Mouse (Mus musculus) bone marrow macrophage, adult 2 months (primary cell): Measurements from ENCODE around the gene Ran. TPM values are rescaled to one million over a fixed set of nuclear protein-coding genes. Genes with fewer than 3 reads are reported as not detected.

Source experiments
- H3K27ac ChIP-seq: 2 replicates; pipeline ENCODE4 v1.5.1; 2012; ENCODE audit warnings: low read depth, low read length; ENCODE audit not compliant: insufficient read depth
- H3K4me1 ChIP-seq: 2 replicates; pipeline ENCODE4 v1.6.1; 2012; ENCODE audit warnings: low read length; ENCODE audit not compliant: control insufficient read depth, insufficient read depth
- H3K4me3 ChIP-seq: 2 replicates; pipeline ENCODE4 v1.5.1; 2012; ENCODE audit warnings: mild to moderate bottlenecking, low read length, moderate library complexity; ENCODE audit not compliant: insufficient read depth
- CTCF ChIP-seq: IDR thresholded peaks from 2 replicates; pipeline ENCODE4 v1.5.1; 2012; ENCODE audit warnings: low read depth, mild to moderate bottlenecking, low read length, moderate library complexity
- POLR2A ChIP-seq: IDR thresholded peaks from 2 replicates; pipeline ENCODE4 v1.6.1; 2012; ENCODE audit warnings: mild to moderate bottlenecking, low read depth, low read length, borderline replicate concordance
- polyA plus RNA-seq: library from polyadenylated mRNA; stranded (reverse); fragments of >200 nt; gene quantifications from 2 replicates; pipeline ENCODE4 v1.2.4, GENCODE M21; 2012; ENCODE audit not compliant: missing spikeins, insufficient read depth, insufficient read length

Gene Ran
- polyA plus RNA-seq, 1 experiment: 94.1 TPM

DNA sequence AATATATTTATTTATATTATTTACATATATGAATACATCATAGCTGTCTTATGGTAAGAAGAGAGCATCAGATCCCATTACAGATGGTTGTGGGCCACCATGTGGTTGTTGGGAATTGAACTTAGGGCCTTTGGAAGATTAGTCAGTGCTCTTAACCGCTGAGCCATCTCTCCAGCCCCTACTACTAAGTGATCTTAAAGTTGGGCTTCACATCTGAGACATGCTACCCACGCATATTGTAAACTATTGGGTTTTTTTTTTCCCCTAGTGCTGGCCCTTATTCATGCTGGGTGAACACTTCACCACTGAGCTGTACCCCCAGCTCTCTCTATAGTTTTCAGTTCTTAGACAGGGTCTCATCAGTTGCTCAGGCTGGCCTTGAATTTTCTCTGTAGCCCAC is 8.9 kb upstream of the Ran start:
- no peak for TF ChIP-seq POLR2A
- TF ChIP-seq CTCF: no peak
- H3K4me1 ChIP-seq: peaks cover 30% of the 10 kb centered on the region
- H3K4me3 ChIP-seq: no peak overlapping the region
- H3K27ac ChIP-seq: no peak overlapping the region

DNA sequence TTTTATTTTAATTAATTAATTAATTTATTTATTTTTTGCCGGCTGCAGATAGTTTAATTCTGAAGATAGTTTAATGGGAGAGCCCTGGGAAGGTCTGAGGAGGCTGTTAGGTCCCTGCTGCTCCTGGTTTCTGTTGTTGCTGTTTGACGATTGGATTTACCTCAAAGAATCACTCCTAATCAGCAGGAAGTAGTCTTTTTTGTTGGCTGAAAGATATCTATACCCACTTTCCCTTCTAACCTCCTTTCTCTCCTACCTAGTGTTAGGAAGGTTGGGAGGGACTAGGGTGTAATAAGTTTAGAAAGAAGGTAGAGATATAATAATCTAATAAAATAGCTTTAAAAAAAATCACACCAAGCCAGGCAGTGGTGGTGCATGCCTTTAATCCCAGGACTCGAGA is 4.8 kb upstream of the Ran start:
- no peak overlapping the region for H3K4me3 ChIP-seq
- no peak overlapping the region for H3K27ac ChIP-seq
- H3K4me1 ChIP-seq: peaks cover 4% of the 10 kb centered on the region
- TF ChIP-seq CTCF: no peak
- TF ChIP-seq POLR2A: no peak

DNA sequence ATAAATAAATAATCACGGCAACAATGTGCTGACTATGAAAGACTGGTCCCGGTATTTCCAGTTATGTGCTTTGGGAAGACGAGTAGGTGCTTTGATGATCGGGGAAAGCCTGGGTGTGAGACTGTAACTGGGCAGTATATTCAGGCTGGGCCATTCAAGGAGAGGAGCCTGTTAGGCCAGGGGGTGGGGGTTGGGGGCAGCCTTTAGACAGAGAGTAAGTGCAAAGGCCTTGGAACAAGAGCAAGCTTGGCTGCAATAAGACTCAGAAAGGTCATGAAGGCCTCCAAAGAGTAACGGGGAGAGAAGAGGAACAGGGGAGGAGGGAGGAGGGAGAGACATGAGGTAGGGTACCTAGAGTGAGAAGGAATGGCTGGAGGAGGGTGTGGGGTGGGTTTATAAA is 4.3 kb upstream of the Ran start:
- H3K4me1 ChIP-seq: peaks cover 3% of the 10 kb centered on the region; the same call in 1 of the 2 replicates
- no peak overlapping the region for H3K4me3 ChIP-seq
- H3K27ac ChIP-seq: no peak overlapping the region
- TF ChIP-seq POLR2A (no peak), CTCF (no peak)

DNA sequence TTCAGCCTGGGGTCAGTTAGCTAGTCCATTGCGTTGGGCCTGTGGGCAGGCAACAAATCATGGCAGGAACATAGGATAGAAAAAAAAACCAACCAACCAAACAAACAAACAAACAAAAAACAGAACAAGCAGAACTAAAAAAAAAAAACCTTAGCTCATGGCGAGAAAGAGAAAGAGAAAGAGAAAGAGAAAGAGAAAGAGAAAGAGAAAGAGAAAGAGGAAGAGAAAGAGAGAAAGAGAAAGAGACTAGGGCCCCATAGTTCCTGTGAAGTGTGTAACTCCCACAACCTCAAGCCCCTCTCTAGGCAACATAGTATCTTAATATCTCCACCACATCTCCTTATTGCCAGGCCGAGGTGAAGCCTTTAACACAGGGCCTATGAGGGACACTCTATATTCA is 3.5 kb upstream of the Ran start:
- TF ChIP-seq POLR2A: no peak
- no peak for TF ChIP-seq CTCF
- Histone ChIP-seq H3K4me1 (peaks cover 3% of the 10 kb centered on the region; the same call in 1 of the 2 replicates), H3K4me3 (no peak overlapping the region), H3K27ac (no peak overlapping the region)

DNA sequence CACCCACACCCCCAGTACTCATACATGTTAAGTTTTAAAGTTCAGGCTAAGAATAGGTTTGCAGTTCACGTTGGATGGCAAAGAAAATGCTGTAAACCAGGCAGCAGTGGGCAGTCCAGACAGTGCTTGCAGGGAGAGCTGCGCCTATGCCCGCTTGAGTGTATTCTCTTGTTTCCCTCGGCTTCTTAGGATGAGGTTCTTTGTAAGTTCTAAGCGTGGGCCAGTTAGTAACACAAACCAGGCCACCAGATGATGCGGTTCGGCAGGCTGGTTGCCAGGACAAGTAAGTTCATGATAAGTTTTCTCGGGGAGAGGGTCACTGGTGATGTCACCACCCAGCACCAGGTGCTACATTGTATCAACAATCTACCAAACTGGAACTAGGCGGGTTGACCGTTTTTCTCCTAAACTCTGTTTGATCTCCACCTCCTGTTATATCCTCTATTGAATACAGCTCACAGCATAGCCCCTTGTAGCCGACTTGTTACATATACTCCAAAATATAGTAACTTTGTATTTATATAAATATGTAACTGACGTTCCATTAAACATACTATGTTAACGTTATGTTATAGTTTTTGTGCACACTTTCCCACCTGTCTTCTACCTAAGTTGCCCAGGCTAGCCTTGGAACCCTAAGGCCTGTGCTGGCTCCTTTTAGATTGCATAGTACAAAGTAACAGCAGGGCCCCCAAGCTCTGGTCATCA is 933 bp upstream of the Ran start:
- peak overlapping the region; percentile 78 for H3K4me3 ChIP-seq
- no peak for TF ChIP-seq POLR2A
- no peak for TF ChIP-seq CTCF
- H3K4me1 ChIP-seq: peaks cover 3% of the 10 kb centered on the region; the same call in 1 of the 2 replicates
- H3K27ac ChIP-seq: peak overlapping the region; percentile 92

DNA sequence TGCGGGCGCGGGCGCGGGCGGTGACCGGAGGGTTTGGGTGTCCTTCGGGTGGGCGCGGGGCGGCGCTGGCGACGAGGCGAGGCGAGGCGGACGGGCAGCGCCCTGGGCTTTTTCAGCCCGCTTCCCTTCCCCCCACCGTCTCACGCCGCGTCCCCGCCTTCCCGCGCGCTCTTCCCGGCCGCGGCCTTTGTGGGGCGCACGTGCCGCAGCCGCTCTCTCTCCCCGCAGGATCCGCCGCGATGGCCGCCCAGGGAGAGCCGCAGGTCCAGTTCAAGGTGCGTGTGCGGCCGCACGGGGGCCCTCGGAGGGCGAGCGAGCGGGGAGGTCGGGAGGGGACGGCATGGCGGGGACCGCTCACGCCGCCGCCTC is 415 bp downstream of the Ran start:
- no peak for TF ChIP-seq CTCF
- TF ChIP-seq POLR2A: no peak

DNA sequence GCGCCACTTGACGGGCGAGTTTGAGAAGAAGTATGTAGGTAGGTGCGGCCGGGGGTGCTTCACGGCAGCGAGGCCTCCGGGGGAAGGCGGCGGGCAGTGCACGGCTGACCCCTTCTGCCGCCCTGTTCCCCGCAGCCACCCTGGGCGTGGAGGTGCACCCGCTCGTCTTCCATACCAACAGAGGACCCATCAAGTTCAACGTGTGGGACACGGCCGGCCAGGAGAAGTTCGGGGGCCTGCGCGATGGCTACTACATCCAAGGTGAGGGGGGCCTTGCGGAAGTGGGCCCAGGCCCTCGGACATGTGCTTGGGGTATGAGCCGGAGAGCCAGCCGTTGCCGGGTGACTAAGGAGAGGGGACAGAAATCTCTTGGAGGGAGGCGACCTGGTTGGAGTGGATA is 862 bp downstream of the Ran start:
- H3K4me1 ChIP-seq: peaks cover 3% of the 10 kb centered on the region; the same call in 1 of the 2 replicates
- H3K27ac ChIP-seq: peak overlapping the region; percentile 95
- H3K4me3 ChIP-seq: peak overlapping the region; percentile 74
- no peak for TF ChIP-seq POLR2A

More for the DNA sequence above, 415 bp downstream of the Ran start:
- H3K4me3 ChIP-seq: peak overlapping the region; percentile 74
- peaks cover 3% of the 10 kb centered on the region; the same call in 1 of the 2 replicates for H3K4me1 ChIP-seq
- H3K27ac ChIP-seq: peak overlapping the region; percentile 95

DNA sequence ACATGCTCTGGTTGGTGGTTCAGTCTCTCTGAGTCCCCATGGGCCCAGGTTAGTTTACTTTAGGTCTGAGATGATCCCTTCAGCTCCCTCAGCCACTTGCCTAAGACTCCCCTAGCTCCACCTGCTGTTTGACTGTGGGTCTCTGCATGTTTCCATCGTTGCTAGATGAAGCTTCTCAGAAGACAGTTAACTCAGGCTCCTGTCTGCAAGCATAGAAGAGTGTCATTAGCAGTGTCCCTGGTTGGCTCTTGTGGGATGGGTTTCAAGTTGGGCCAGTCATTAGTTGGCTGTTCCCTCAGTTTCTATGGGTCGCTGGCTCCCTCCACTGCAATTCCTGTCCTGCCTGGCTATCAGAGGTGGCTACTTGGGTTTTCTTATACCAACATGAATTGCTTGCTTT is 5.2 kb downstream of the Ran start:
- Histone ChIP-seq H3K4me3 (no peak overlapping the region), H3K4me1 (no peaks in the 10 kb centered on the region), H3K27ac (no peak overlapping the region)
- TF ChIP-seq CTCF (no peak), POLR2A (no peak)

DNA sequence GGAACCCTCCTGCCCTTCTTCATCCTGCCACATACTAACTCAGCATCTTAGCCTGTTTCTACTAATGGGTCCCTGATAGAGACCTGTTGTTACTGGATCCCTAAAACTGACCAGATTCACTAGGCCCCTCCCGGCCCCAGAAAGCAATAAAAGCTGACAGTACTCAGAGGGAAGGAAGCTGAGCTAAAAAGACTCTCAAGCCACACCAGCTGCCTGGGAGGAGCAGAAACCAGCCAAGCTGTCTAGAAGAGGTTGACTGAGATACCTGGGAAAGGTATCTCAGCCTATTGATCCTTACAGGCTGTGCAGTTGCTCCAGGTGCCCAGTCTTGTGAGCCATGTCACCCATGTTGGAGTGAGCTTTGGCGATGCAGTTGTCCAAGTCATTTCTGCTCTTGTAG is 5.9 kb downstream of the Ran start:
- Histone ChIP-seq H3K27ac (no peak overlapping the region), H3K4me1 (no peaks in the 10 kb centered on the region), H3K4me3 (no peak overlapping the region)
- TF ChIP-seq POLR2A (no peak), CTCF (no peak)

DNA sequence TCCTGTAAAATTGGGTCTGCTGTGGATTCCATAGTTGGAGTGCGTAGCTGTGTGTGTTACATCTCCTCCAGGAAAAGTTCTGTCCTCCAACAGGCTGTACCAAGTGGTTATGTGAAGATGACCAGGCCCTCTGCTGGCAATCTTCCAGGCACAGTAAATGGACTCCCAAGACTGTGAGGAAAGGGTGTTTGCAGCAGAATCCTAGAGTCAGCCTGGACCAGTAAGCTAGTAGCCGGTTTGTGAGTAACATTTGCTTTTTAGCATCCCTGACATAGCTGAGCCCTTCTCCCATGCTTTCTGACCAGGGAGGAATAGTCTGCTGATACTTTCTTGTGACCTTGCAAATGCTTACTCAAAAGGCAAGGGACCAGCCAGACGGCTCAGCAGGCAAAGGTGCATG is 6.3 kb downstream of the Ran start:
- Histone ChIP-seq H3K4me3 (no peak overlapping the region), H3K27ac (no peak overlapping the region)

More for the DNA sequence above, 6.3 kb downstream of the Ran start:
- TF ChIP-seq POLR2A (no peak), CTCF (no peak)
- no peaks in the 10 kb centered on the region for H3K4me1 ChIP-seq
